Mouse (Mus musculus) testis, adult 2 months (tissue): ENCODE measurements around the gene Pradc1. TPM values are rescaled to one million over a fixed set of nuclear protein-coding genes. Genes with fewer than 3 reads are reported as not detected.

Experiments used
- H3K27ac ChIP-seq: fragments of 200-500 bp; 2 replicates; pipeline ENCODE4 v1.5.1; 2012; ENCODE audit warnings: low read depth, low read length; ENCODE audit not compliant: control insufficient read depth, insufficient read depth
- H3K27me3 ChIP-seq: fragments of 200-500 bp; 2 replicates; pipeline ENCODE4 v1.6.1; 2012; ENCODE audit warnings: mild to moderate bottlenecking, low read length, moderate library complexity; ENCODE audit not compliant: control insufficient read depth, insufficient read depth
- H3K36me3 ChIP-seq: fragments of 200-500 bp; 2 replicates; pipeline ENCODE4 v1.6.1; 2012; ENCODE audit warnings: mild to moderate bottlenecking, low read length; ENCODE audit not compliant: control insufficient read depth, insufficient read depth
- H3K4me1 ChIP-seq: fragments of 200-500 bp; 2 replicates; pipeline ENCODE4 v1.6.1; 2012; ENCODE audit warnings: low read length; ENCODE audit not compliant: control insufficient read depth, insufficient read depth
- H3K4me3 ChIP-seq: fragments of 200-500 bp; 2 replicates; pipeline ENCODE4 v1.5.1; 2012; ENCODE audit warnings: low read depth, mild to moderate bottlenecking, low read length, moderate library complexity, mixed read lengths; ENCODE audit not compliant: control insufficient read depth
- CTCF ChIP-seq: fragments of 200-500 bp; IDR thresholded peaks from 2 replicates; pipeline ENCODE4 v1.5.1; 2012; ENCODE audit warnings: low read depth, mild to moderate bottlenecking, inconsistent platforms, low read length, moderate library complexity; ENCODE audit not compliant: control insufficient read depth, insufficient read depth, insufficient replicate concordance
- POLR2A ChIP-seq: fragments of 200-500 bp; IDR thresholded peaks from 2 replicates; pipeline ENCODE4 v1.6.1; 2012; ENCODE audit warnings: low read depth, mild to moderate bottlenecking, inconsistent platforms, low read length, moderate library complexity; ENCODE audit not compliant: control insufficient read depth
- polyA plus RNA-seq: library from polyadenylated mRNA; depleted of rRNA; stranded (reverse); fragments of >200 nt; gene quantifications from 2 replicates; pipeline ENCODE4 v1.2.3, GENCODE M21; 2012

The Pradc1 gene
- polyA plus RNA-seq, 1 experiment: 20.7 TPM

GRCm38 (mm10) chr6:85433865-85434264 lies 17.9 kb downstream of the Pradc1 start:
- Histone ChIP-seq H3K4me3 (no peak overlapping the region), H3K27me3 (no peaks in the 10 kb centered on the region), H3K4me1 (peaks cover 4% of the 10 kb centered on the region), H3K27ac (no peak overlapping the region), H3K36me3 (no peaks in the 10 kb centered on the region)
- TF ChIP-seq CTCF (no peak), POLR2A (no peak)

- TF ChIP-seq CTCF (no peak), POLR2A (peak; percentile 60; the same call in 1 of the 2 replicates)
- H3K4me1 ChIP-seq: peaks cover 4% of the 10 kb centered on the region
- H3K27ac ChIP-seq: peak within 1 kb of the TSS; percentile 2; the same call in 1 of the 2 replicates
Observed at GRCm38 (mm10) chr6:85431842-85432431, 19.8 kb downstream of the Pradc1 start, which contains the start of gene Smyd5. Gene Smyd5, plus strand, starts transcription at chr6:85431989.

GRCm38 (mm10) chr6:85431274-85431841 lies 20.4 kb downstream of the Pradc1 start:
- Histone ChIP-seq H3K36me3 (no peaks in the 10 kb centered on the region), H3K27ac (no peak overlapping the region), H3K4me1 (peaks cover 4% of the 10 kb centered on the region), H3K4me3 (peak overlapping the region; percentile 91), H3K27me3 (no peaks in the 10 kb centered on the region)
- TF ChIP-seq POLR2A: no peak
- no peak for TF ChIP-seq CTCF

More at GRCm38 (mm10) chr6:85431842-85432431, 19.8 kb downstream of the Pradc1 start, which contains the start of gene Smyd5:
- Histone ChIP-seq H3K4me3 (peak within 1 kb of the TSS; percentile 91), H3K27me3 (no peaks in the 10 kb centered on the region), H3K36me3 (no peaks in the 10 kb centered on the region)

- no peak within 1 kb of the TSS for H3K4me3 ChIP-seq
- no peaks in the 10 kb centered on the region for H3K27me3 ChIP-seq
- H3K4me1 ChIP-seq: no peaks in the 10 kb centered on the region
- no peak within 1 kb of the TSS for H3K27ac ChIP-seq
- no peaks in the 10 kb centered on the region for H3K36me3 ChIP-seq
- TF ChIP-seq POLR2A (no peak), CTCF (no peak)
Observed at GRCm38 (mm10) chr6:85423836-85424379, 27.9 kb downstream of the Pradc1 start, which contains the start of gene Noto. Gene Noto, plus strand, starts transcription at chr6:85423886.

- no peaks in the 10 kb centered on the region for H3K27me3 ChIP-seq
- H3K27ac ChIP-seq: no peak overlapping the region
- H3K4me3 ChIP-seq: no peak overlapping the region
- H3K4me1 ChIP-seq: no peaks in the 10 kb centered on the region
- no peak for TF ChIP-seq POLR2A
- H3K36me3 ChIP-seq: no peaks in the 10 kb centered on the region
Observed at GRCm38 (mm10) chr6:85419150-85419549, 32.6 kb downstream of the Pradc1 start.

GRCm38 (mm10) chr6:85415829-85416228 lies 35.9 kb downstream of the Pradc1 start:
- TF ChIP-seq POLR2A (no peak), CTCF (no peak)
- H3K27ac ChIP-seq: no peak overlapping the region
- H3K36me3 ChIP-seq: no peaks in the 10 kb centered on the region
- H3K4me1 ChIP-seq: no peaks in the 10 kb centered on the region
- H3K4me3 ChIP-seq: no peak overlapping the region
- no peaks in the 10 kb centered on the region for H3K27me3 ChIP-seq

- peak; percentile 52 for TF ChIP-seq CTCF
- TF ChIP-seq POLR2A: no peak
- Histone ChIP-seq H3K4me3 (no peak overlapping the region), H3K27ac (no peak overlapping the region), H3K36me3 (no peaks in the 10 kb centered on the region), H3K4me1 (peaks cover 12% of the 10 kb centered on the region), H3K27me3 (no peaks in the 10 kb centered on the region)
Observed at GRCm38 (mm10) chr6:85410771-85411273, 40.9 kb downstream of the Pradc1 start.
